Mouse (Mus musculus) NIH3T3 (cell line): Measurements from ENCODE around the gene Prr23a3.
A peak's percentile ranks its signal among the peaks of the same experiment; 100 is the strongest.

ENCODE experiments used
- DNase-seq: peaks from one replicate; pipeline ENCODE4 v3.0.0-alpha.2; 2012; ENCODE audit warnings: low read depth

The Prr23a3 gene

GRCm38 (mm10) chr9:98864571-98864970 is at the start of gene Prr23a3:
Gene Prr23a3 (plus strand): TSS chr9:98864767.
- no peak for DNase-seq

GRCm38 (mm10) chr9:98816066-98816465 is 48.5 kb upstream of the Prr23a3 start:
- DNase-seq: no peak

- no peak for DNase-seq
These were observed 47.0 kb upstream of the Prr23a3 start for GRCm38 (mm10) chr9:98817592-98817991.

- no peak for DNase-seq
These were observed 45.6 kb upstream of the Prr23a3 start for GRCm38 (mm10) chr9:98818971-98819370.

- no peak for DNase-seq
These were observed 45.1 kb upstream of the Prr23a3 start for GRCm38 (mm10) chr9:98819481-98819880.

- DNase-seq: no peak
These were observed 44.1 kb upstream of the Prr23a3 start for GRCm38 (mm10) chr9:98820461-98820860.

- no peak for DNase-seq
These were observed 43.5 kb upstream of the Prr23a3 start for GRCm38 (mm10) chr9:98821067-98821466.

- no peak for DNase-seq
These were observed 40.8 kb upstream of the Prr23a3 start for GRCm38 (mm10) chr9:98823805-98824204.

GRCm38 (mm10) chr9:98829508-98829907 is 35.1 kb upstream of the Prr23a3 start:
- no peak for DNase-seq

GRCm38 (mm10) chr9:98837537-98838074 is 27.0 kb upstream of the Prr23a3 start:
- DNase-seq: no peak

- no peak for DNase-seq
These were observed 22.4 kb upstream of the Prr23a3 start, which contains the start of gene Prr23a1 for GRCm38 (mm10) chr9:98842117-98842516. Gene Prr23a1 (plus strand): TSS chr9:98842503.

- DNase-seq: no peak
These were observed 8.4 kb upstream of the Prr23a3 start, which contains the start of gene Prr23a2 for GRCm38 (mm10) chr9:98856210-98856609. Gene Prr23a2 (plus strand): TSS chr9:98856494.

GRCm38 (mm10) chr9:98863463-98863862 is 1.1 kb upstream of the Prr23a3 start:
- DNase-seq: peak; percentile 29

GRCm38 (mm10) chr9:98901486-98901885 is 36.9 kb downstream of the Prr23a3 start:
- no peak for DNase-seq

- no peak for DNase-seq
These were observed 38.3 kb downstream of the Prr23a3 start, which contains the start of gene 7420426K07Rik for GRCm38 (mm10) chr9:98902819-98903218. Gene 7420426K07Rik (plus strand): TSS chr9:98903119.
